In the genomic region with DNA sequence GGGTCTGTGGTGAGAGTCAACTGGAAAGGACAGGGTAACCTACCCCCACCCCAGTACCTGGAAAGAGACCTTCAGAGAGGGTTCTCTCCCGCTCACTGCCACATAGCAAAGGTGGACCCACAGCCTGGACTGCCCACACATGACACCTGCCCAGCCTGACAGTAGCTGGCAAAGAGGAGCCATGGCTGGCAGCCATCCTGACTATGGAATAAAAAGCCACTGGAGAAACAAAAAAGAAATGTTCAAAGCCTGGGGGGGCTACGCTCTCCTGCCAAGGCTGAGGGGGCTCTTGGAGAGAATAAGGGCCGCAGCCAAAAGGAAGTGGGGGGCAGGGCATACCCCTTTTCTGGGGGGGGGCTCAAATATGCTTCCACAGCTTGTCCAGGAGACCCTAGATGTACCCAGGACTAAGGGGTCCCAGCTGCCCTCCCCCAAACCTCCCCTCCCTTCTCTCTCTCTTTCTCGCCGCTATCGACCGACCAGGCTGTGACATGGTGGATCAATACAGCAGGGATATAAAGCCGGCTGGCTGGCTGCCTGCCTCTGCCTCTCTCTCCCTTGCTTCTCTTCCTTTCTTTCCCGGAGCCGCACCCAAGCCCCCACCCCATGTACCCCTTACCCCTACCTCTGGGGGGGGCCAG, we compare ENCODE assay signal across 11 mouse cellular contexts. TPM values are rescaled to one million over a fixed set of nuclear protein-coding genes. Genes with fewer than 3 reads are reported as not detected.
DNase-seq lines count a peak whose midpoint lies in the region; ATAC-seq and TF ChIP-seq lines count a peak whose summit lies in the region.
"Had no signal": no experiment of that assay in that cellular context is flagged by ENCODE, and none has a peak within 500 bp of the region (broad histone marks: within the 10 kb centered on the region; RNA-seq: fewer than 3 reads in every experiment).

No protein-coding gene starts in this region.

- H3K27ac ChIP-seq in forebrain, embryonic 14.5 days (ENCODE audit: low read depth, low read length): peak overlapping the region; percentile 80
- H3K27ac ChIP-seq in limb, embryonic 13.5 days: no peak overlapping the region
- no peak overlapping the region for H3K27ac ChIP-seq in intestine, postnatal 0 days (ENCODE audit: low read depth, low read length)

- H3K4me2 ChIP-seq in forebrain, embryonic 14.5 days (ENCODE audit: low read length): peak overlapping the region; percentile 31
- peak overlapping the region; percentile 30 for H3K4me2 ChIP-seq in limb, embryonic 13.5 days (replicated peaks)
- H3K4me2 ChIP-seq in intestine, postnatal 0 days (replicated peaks; ENCODE audit: low read depth): no peak overlapping the region
- H3K4me2 ChIP-seq: heart, embryonic 12.5 days had no signal

- peak; percentile 41 for DNase-seq in brain, adult 2 months (ENCODE audit: low read depth, low spot score)
- DNase-seq in forebrain, embryonic 14.5 days (ENCODE audit: low spot score): peak; percentile 65
- DNase-seq in kidney, adult 11 months: no peak
- no peak for DNase-seq in layer of hippocampus, adult 11-12 months (ENCODE audit: low spot score)
- DNase-seq in layer of hippocampus, adult 9-11 months: no peak

- peak; percentile 36 for ATAC-seq in forebrain, embryonic 14.5 days
- 0 out of 2 replicates have a peak, but pooled peaks have one; percentile 6 for ATAC-seq in limb, embryonic 13.5 days (ENCODE audit: low FRiP score, low read depth)
- ATAC-seq in intestine, postnatal 0 days: no peak
- ATAC-seq: intestine, embryonic 16.5 days; lung, postnatal 0 days had no signal

- no peaks in the 10 kb centered on the region for H3K9me3 ChIP-seq in E14TG2a.4 (ENCODE audit: low read length)
- H3K9me3 ChIP-seq in forebrain, embryonic 14.5 days (replicated peaks; ENCODE audit: control insufficient read depth, low read length): no peaks in the 10 kb centered on the region
- H3K9me3 ChIP-seq in limb, embryonic 13.5 days: no peaks in the 10 kb centered on the region
- H3K9me3 ChIP-seq in intestine, postnatal 0 days (ENCODE audit: control insufficient read depth): no peaks in the 10 kb centered on the region
- H3K9me3 ChIP-seq: heart, embryonic 12.5 days had no signal

- 19% methylated on average over 10 of the region's 10 CpGs for WGBS in forebrain, embryonic 14.5 days
- 34% methylated on average over 10 of the region's 10 CpGs for WGBS in limb, embryonic 13.5 days
- WGBS in intestine, postnatal 0 days: 38% methylated on average over 10 of the region's 10 CpGs

- H3K4me3 ChIP-seq in E14TG2a.4 (replicated peaks; ENCODE audit: low read length): 0 out of 2 replicates have a peak overlapping the region, but pooled peaks have one; percentile 24
- H3K4me3 ChIP-seq in forebrain, embryonic 14.5 days (ENCODE audit: low read depth, low read length): no peak overlapping the region
- H3K4me3 ChIP-seq in limb, embryonic 13.5 days: no peak overlapping the region
- no peak overlapping the region for H3K4me3 ChIP-seq in intestine, postnatal 0 days (ENCODE audit: low read depth, low read length)
- H3K4me3 ChIP-seq: heart, embryonic 12.5 days had no signal

- no peak for TF ChIP-seq CTCF in E14TG2a.4 (conservative IDR thresholded peaks at IDR 0.05; ENCODE audit: low read length)
- no peak for TF ChIP-seq CTCF in intestine, postnatal 0 days (IDR thresholded peaks at IDR 0.05; ENCODE audit: low read depth)

- H3K4me1 ChIP-seq in E14TG2a.4 (replicated peaks; ENCODE audit: low read depth, low read length): peaks cover 82% of the 10 kb centered on the region
- H3K4me1 ChIP-seq in forebrain, embryonic 14.5 days (ENCODE audit: control insufficient read depth, insufficient read depth, low read length): peaks cover 55% of the 10 kb centered on the region
- H3K4me1 ChIP-seq in limb, embryonic 13.5 days: peaks cover 69% of the 10 kb centered on the region
- no peaks in the 10 kb centered on the region; the same call in 1 of the 2 replicates for H3K4me1 ChIP-seq in intestine, postnatal 0 days (replicated peaks; ENCODE audit: control insufficient read depth, insufficient read depth, low read length)

- H3K36me3 ChIP-seq in E14TG2a.4 (ENCODE audit: insufficient read depth, low read length): no peaks in the 10 kb centered on the region
- no peaks in the 10 kb centered on the region for H3K36me3 ChIP-seq in forebrain, embryonic 14.5 days (ENCODE audit: control insufficient read depth, insufficient read depth, low read length)
- H3K36me3 ChIP-seq in limb, embryonic 13.5 days: no peaks in the 10 kb centered on the region
- H3K36me3 ChIP-seq in intestine, postnatal 0 days (ENCODE audit: control insufficient read depth, insufficient read depth): no peaks in the 10 kb centered on the region
- H3K36me3 ChIP-seq: heart, embryonic 12.5 days had no signal

- peaks cover 45% of the 10 kb centered on the region for H3K27me3 ChIP-seq in E14TG2a.4 (ENCODE audit: insufficient read depth, low read length)
- H3K27me3 ChIP-seq in forebrain, embryonic 14.5 days (replicated peaks; ENCODE audit: control insufficient read depth, insufficient read depth, low read length): no peaks in the 10 kb centered on the region
- peaks cover 11% of the 10 kb centered on the region for H3K27me3 ChIP-seq in limb, embryonic 13.5 days
- H3K27me3 ChIP-seq in intestine, postnatal 0 days (replicated peaks; ENCODE audit: control insufficient read depth, insufficient read depth, low read length): peaks cover 7% of the 10 kb centered on the region

- peak overlapping the region; percentile 52 for H3K9ac ChIP-seq in forebrain, embryonic 14.5 days (ENCODE audit: low read length)
- H3K9ac ChIP-seq in limb, embryonic 13.5 days: peak overlapping the region; percentile 31; the same call in 1 of the 2 replicates
- H3K9ac ChIP-seq in intestine, postnatal 0 days (ENCODE audit: low read depth, low read length): no peak overlapping the region
- H3K9ac ChIP-seq: heart, embryonic 12.5 days had no signal

RNA-seq across cellular contexts. Expression of gene Pou2f2, which starts 27.5 kb away (rescaled TPM):
- polyA plus RNA-seq in forebrain, embryonic 14.5 days (2014; fragmentation: Nextera tagmentation; extraction: Ambion mirVana): 15.5 and 21.1 TPM in 2 replicates
- polyA plus RNA-seq in limb, embryonic 13.5 days (2015; fragmentation: Nextera tagmentation; extraction: Ambion mirVana): 2.0 and 2.2 TPM in 2 replicates
- 0.53 and 0.72 TPM in 2 replicates for polyA plus RNA-seq in intestine, postnatal 0 days (2015; fragmentation: Nextera tagmentation; extraction: Ambion mirVana)

Comparison
In these comparisons a context has a peak if more than half of its experiments do, and no peak if none do; other contexts are left out.
1. DNase-seq: peak in brain, adult 2 months (single experiment) and forebrain, embryonic 14.5 days (single experiment); none in kidney, adult 11 months (single experiment), layer of hippocampus, adult 11-12 months (single experiment) and layer of hippocampus, adult 9-11 months (single experiment).